ENCODE assay signal across 16 mouse cellular contexts in the genomic region with DNA sequence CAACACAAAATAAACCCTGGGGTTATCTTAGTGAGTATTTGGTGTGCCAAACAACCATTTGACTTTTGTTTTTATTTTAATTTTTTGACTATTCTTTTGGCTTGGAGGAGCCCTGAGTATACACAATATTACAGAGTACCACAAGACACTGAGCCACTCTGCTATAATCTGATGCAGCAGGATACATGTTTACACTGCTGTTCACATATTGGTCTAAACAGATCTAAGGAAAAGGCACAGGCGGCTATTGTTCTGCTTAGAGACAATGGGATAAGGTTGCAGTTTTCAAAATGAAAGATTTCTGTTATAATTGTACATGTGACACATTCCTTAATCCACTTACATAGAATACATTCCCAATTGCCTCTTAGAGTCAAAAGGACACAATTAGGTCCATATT.
"Had no signal": no experiment of that assay in that cellular context is flagged by ENCODE, and none has a peak within 500 bp of the region (broad histone marks: within the 10 kb centered on the region; RNA-seq: fewer than 3 reads in every experiment).

No protein-coding gene starts in this region.

- H3K4me3 ChIP-seq: midbrain, embryonic 10.5 days; myocyte; neural tube, embryonic 13.5 days; neural tube, embryonic 15.5 days had no signal

- H3K9ac ChIP-seq: lung, embryonic 14.5 days; neural tube, embryonic 13.5 days; neural tube, embryonic 15.5 days had no signal

- H3K27ac ChIP-seq: midbrain, embryonic 10.5 days; neural tube, embryonic 13.5 days; neural tube, embryonic 15.5 days had no signal

- H3K36me3 ChIP-seq: midbrain, embryonic 10.5 days; neural tube, embryonic 13.5 days; neural tube, embryonic 15.5 days had no signal

- H3K4me1 ChIP-seq: neural tube, embryonic 13.5 days; neural tube, embryonic 15.5 days had no signal

- H3K4me2 ChIP-seq: lung, embryonic 14.5 days; neural tube, embryonic 13.5 days; neural tube, embryonic 15.5 days had no signal

- H3K9me3 ChIP-seq: midbrain, embryonic 10.5 days; neural tube, embryonic 13.5 days; neural tube, embryonic 15.5 days had no signal

- DNase-seq: lung, adult 18-20 months; lung, embryonic 14.5 days; lung, postnatal 10 days; lung, postnatal 4 days; retina, postnatal 1 day; right cerebral cortex, adult 18-20 months; right cerebral cortex, postnatal 25 days; right cerebral cortex, postnatal 4 days; spleen, adult 18-20 months; thymus, adult 18-20 months; thymus, postnatal 14 days; thymus, postnatal 36 days had no signal

- H3K27me3 ChIP-seq: neural tube, embryonic 13.5 days; neural tube, embryonic 15.5 days had no signal
